Mouse (Mus musculus) left cerebral cortex, postnatal 4 days (tissue): ENCODE data around the gene Wwp2. TPM values are rescaled to one million over a fixed set of nuclear protein-coding genes. Genes with fewer than 3 reads are reported as not detected.

ENCODE experiments used
- DNase-seq: peaks from one replicate; pipeline ENCODE4 v3.0.0-alpha.2; 2022
- intact Hi-C: fragments of 180-260 bp; cut with DNase I; formaldehyde crosslinking; loops from one replicate; pipeline ENCODE4 v1.15.1; 2025
- total RNA-seq, 2 experiments: library from RNA; stranded (reverse); gene quantifications; 2 replicates each; pipeline ENCODE4 v1.2.3; 2021

Wwp2 gene
- total RNA-seq = 10 to 100 TPM; 37.3 to 41.5 TPM

- intact Hi-C loops = no loop called here
- DNase-seq = peak; percentile 76
Observed at GRCm38 (mm10) chr8:107435962-107436831, at the start of gene Wwp2. Gene Wwp2, plus strand, starts transcription at chr8:107436365.

GRCm38 (mm10) chr8:107386642-107387041 lies 49.5 kb upstream of the Wwp2 start:
- DNase-seq = no peak
- intact Hi-C loops = no loop called here

GRCm38 (mm10) chr8:107387861-107388260 lies 48.3 kb upstream of the Wwp2 start:
- intact Hi-C loops = no loop called here
- DNase-seq = peak; percentile 66

GRCm38 (mm10) chr8:107389557-107389956 lies 46.6 kb upstream of the Wwp2 start:
- peak; percentile 91 for DNase-seq
- intact Hi-C loops = no loop called here

- no peak for DNase-seq
- intact Hi-C loops = no loop called here
Observed at GRCm38 (mm10) chr8:107390476-107391135, 45.6 kb upstream of the Wwp2 start.

- intact Hi-C loops = no loop called here
- no peak for DNase-seq
Observed at GRCm38 (mm10) chr8:107391136-107391516, 45.0 kb upstream of the Wwp2 start.

- intact Hi-C loops = no loop called here
- no peak for DNase-seq
Observed at GRCm38 (mm10) chr8:107395397-107395796, 40.8 kb upstream of the Wwp2 start.

- intact Hi-C loops = no loop called here
- DNase-seq = no peak
Observed at GRCm38 (mm10) chr8:107396106-107396670, 40.0 kb upstream of the Wwp2 start.

GRCm38 (mm10) chr8:107397665-107398064 lies 38.5 kb upstream of the Wwp2 start:
- no peak for DNase-seq
- intact Hi-C loops = no loop called here

GRCm38 (mm10) chr8:107399495-107399894 lies 36.7 kb upstream of the Wwp2 start:
- intact Hi-C loops = no loop called here
- DNase-seq = peak; percentile 81

GRCm38 (mm10) chr8:107401866-107402265 lies 34.3 kb upstream of the Wwp2 start:
- intact Hi-C loops = no loop called here
- DNase-seq = no peak

- intact Hi-C loops = no loop called here
Observed at GRCm38 (mm10) chr8:107403038-107403781, 33.0 kb upstream of the Wwp2 start, which contains the start of gene Nqo1. Gene Nqo1, minus strand, starts transcription at chr8:107403206.

DNA sequence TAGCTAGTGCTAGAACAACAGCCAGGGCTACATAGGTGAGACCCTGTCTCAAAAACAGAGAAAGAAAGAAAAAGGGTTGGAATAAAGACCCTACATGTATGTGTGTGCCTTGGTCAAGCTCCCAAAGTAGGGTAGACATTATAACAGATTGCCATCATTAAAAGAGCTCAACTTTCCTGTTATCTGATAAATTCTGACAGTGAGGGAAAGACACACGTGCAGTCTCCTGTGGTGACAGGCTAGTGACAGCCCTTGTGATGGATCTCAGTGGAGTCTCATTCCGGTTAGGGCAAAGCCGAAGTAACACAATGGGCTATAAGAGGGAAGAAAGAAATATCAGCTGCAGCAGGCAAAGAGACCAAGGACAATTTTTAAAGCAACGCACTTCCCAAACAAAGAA lies 32.1 kb upstream of the Wwp2 start:
- no peak for DNase-seq
- intact Hi-C loops = no loop called here

More at GRCm38 (mm10) chr8:107403038-107403781, 33.0 kb upstream of the Wwp2 start, which contains the start of gene Nqo1:
- DNase-seq = peak; percentile 69

DNA sequence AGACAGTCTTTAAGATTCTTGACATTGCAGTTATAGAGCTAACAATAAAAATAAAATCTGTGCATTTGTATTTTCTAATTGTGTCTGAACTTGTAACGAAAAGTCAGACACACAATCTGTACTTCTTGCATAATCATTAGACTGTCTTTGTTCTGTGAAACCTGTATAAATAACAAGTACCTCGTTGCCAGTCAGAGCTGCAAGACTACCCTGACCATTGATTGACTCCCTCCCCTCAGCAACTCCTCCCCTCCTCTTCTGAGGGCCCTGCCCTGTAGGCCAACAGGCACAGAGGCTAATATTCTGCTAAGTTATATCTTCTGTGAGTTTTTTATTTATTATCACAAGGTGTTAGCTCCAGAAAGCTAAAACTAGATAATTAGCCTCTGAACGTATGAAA lies 30.2 kb upstream of the Wwp2 start:
- intact Hi-C loops = no loop called here
- DNase-seq = no peak

GRCm38 (mm10) chr8:107411391-107411790 lies 24.8 kb upstream of the Wwp2 start:
- intact Hi-C loops = no loop called here
- DNase-seq = no peak

- DNase-seq = no peak
- intact Hi-C loops = no loop called here
Observed at GRCm38 (mm10) chr8:107412552-107412951, 23.6 kb upstream of the Wwp2 start.

DNA sequence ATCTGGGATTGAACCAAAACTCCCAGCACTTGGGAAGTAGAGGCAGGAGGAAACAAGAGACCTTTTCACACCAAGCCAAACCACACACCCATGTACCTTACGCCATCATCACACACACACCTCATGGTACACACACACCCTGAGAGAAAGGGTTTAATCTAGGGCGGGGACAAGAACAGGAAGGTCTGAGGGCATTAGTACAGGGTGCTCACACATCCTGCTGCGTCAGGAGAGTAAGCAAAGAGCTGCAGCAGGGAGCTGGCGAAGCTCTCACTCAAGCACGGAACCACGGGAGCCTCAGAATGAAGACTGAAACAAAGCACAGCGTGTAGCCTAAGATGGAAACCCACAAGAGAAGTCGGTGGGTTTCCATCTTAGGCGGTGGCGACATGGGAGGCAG lies 22.3 kb upstream of the Wwp2 start:
- no peak for DNase-seq
- intact Hi-C loops = no loop called here

DNA sequence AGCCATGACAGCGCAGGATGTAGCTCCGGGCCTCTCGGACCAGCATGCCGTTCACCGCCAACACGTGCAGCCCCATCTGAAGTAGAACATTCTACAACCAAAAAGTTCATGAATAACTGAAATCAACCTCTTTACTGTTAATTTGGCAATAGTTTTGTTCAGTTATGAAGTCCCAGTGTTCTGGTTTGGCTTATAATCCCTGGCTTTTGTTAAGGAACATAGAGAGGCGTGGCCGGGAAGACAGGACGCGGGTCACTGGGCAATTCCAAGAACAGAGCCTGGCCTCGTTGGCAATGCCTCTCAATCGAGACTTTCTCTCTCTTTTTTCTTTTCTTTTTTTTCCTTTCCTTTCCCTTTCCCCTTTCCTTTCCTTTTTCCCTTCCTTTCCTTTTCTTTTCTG lies 19.2 kb upstream of the Wwp2 start:
- no peak for DNase-seq
- intact Hi-C loops = no loop called here

DNA sequence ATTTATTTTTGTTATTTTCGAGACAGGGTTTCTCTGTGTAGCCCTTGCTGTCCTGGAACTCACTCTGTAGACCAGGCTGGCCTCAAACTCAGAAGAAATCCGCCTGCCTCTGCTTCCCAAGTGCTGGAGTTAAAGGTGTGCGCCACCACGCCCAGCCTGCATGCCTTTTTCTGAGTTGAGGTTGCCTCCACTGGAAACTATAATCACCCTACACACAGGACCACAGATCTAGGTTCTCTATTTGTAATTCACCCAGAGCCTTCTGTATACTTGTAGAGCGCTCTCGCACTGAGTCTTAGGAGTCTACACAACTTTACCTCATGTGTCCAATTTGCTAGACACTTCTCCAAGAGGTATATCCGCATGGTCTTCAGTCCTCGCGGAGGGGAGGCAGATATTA lies 12.0 kb upstream of the Wwp2 start:
- intact Hi-C loops = no loop called here
- DNase-seq = no peak

GRCm38 (mm10) chr8:107424597-107425229 lies 11.5 kb upstream of the Wwp2 start, which contains the start of gene Nob1:
Gene Nob1, minus strand, starts transcription at chr8:107425051.
- peak; percentile 98 for DNase-seq
- intact Hi-C loops = no loop called here
